Mouse (Mus musculus): ENCODE measurements around the gene Slc8a1. TPM values are rescaled to one million over a fixed set of nuclear protein-coding genes. Genes with fewer than 3 reads are reported as not detected.

Slc8a1 gene
- polyA plus RNA-seq, 1 experiment from 2014 or later = 9.2 TPM

- Histone ChIP-seq H3K4me1 (ENCODE audit: control insufficient read depth, insufficient read depth, low read length) (no peaks in the 10 kb centered on the region), H3K9ac (ENCODE audit: low read length) (no peak overlapping the region), H3K4me2 (ENCODE audit: low read length) (no peak overlapping the region), H3K27ac (ENCODE audit: low read depth, low read length) (no peak overlapping the region), H3K4me3 (ENCODE audit: low read depth, low read length) (no peak overlapping the region), H3K36me3 (ENCODE audit: control insufficient read depth, insufficient read depth, low read length) (no peaks in the 10 kb centered on the region), H3K9me3 (replicated peaks; ENCODE audit: control insufficient read depth, low read length) (no peaks in the 10 kb centered on the region), H3K27me3 (replicated peaks; ENCODE audit: control insufficient read depth, insufficient read depth, low read length) (no peaks in the 10 kb centered on the region)
- DNase-seq (ENCODE audit: low spot score) = no peak
- ATAC-seq = no peak
- 79% methylated on average over 7 of the region's 7 CpGs for WGBS
Measured at GRCm38 (mm10) chr17:81427245-81427644, 310.9 kb downstream of the Slc8a1 start.

GRCm38 (mm10) chr17:81424256-81424912, 313.8 kb downstream of the Slc8a1 start:
- Histone ChIP-seq H3K4me3 (ENCODE audit: low read depth, low read length) (no peak overlapping the region), H3K36me3 (ENCODE audit: control insufficient read depth, insufficient read depth, low read length) (no peaks in the 10 kb centered on the region), H3K9ac (ENCODE audit: low read length) (no peak overlapping the region), H3K9me3 (replicated peaks; ENCODE audit: control insufficient read depth, low read length) (no peaks in the 10 kb centered on the region), H3K27ac (ENCODE audit: low read depth, low read length) (no peak overlapping the region), H3K4me2 (ENCODE audit: low read length) (no peak overlapping the region), H3K27me3 (replicated peaks; ENCODE audit: control insufficient read depth, insufficient read depth, low read length) (no peaks in the 10 kb centered on the region), H3K4me1 (ENCODE audit: control insufficient read depth, insufficient read depth, low read length) (no peaks in the 10 kb centered on the region)
- ATAC-seq (no peak), DNase-seq (ENCODE audit: low spot score) (no peak)
- 58% methylated on average over 10 of the region's 10 CpGs for WGBS

GRCm38 (mm10) chr17:81419802-81420459, 318.2 kb downstream of the Slc8a1 start:
- no peaks in the 10 kb centered on the region for H3K4me1 ChIP-seq (ENCODE audit: control insufficient read depth, insufficient read depth, low read length)
- no peak overlapping the region for H3K9ac ChIP-seq (ENCODE audit: low read length)
- H3K9me3 ChIP-seq (replicated peaks; ENCODE audit: control insufficient read depth, low read length) = no peaks in the 10 kb centered on the region
- no peak overlapping the region for H3K4me2 ChIP-seq (ENCODE audit: low read length)
- peak; percentile 94 for ATAC-seq
- no peak overlapping the region for H3K4me3 ChIP-seq (ENCODE audit: low read depth, low read length)
- WGBS = 37% methylated on average over 10 of the region's 10 CpGs
- peak; percentile 85 for DNase-seq (ENCODE audit: low spot score)
- H3K36me3 ChIP-seq (ENCODE audit: control insufficient read depth, insufficient read depth, low read length) = no peaks in the 10 kb centered on the region
- peak overlapping the region; percentile 65 for H3K27ac ChIP-seq (ENCODE audit: low read depth, low read length)
- H3K27me3 ChIP-seq (replicated peaks; ENCODE audit: control insufficient read depth, insufficient read depth, low read length) = no peaks in the 10 kb centered on the region

GRCm38 (mm10) chr17:81416361-81417114, 321.6 kb downstream of the Slc8a1 start:
- H3K27ac ChIP-seq (ENCODE audit: low read depth, low read length) = no peak overlapping the region
- H3K4me3 ChIP-seq (ENCODE audit: low read depth, low read length) = no peak overlapping the region
- no peaks in the 10 kb centered on the region for H3K36me3 ChIP-seq (ENCODE audit: control insufficient read depth, insufficient read depth, low read length)
- DNase-seq (ENCODE audit: low spot score) = no peak
- WGBS = 88% methylated on average over 6 of the region's 6 CpGs
- no peak overlapping the region for H3K4me2 ChIP-seq (ENCODE audit: low read length)
- H3K4me1 ChIP-seq (ENCODE audit: control insufficient read depth, insufficient read depth, low read length) = no peaks in the 10 kb centered on the region
- no peak overlapping the region for H3K9ac ChIP-seq (ENCODE audit: low read length)
- no peaks in the 10 kb centered on the region for H3K9me3 ChIP-seq (replicated peaks; ENCODE audit: control insufficient read depth, low read length)
- no peak for ATAC-seq
- no peaks in the 10 kb centered on the region for H3K27me3 ChIP-seq (replicated peaks; ENCODE audit: control insufficient read depth, insufficient read depth, low read length)

GRCm38 (mm10) chr17:81412736-81413135, 325.4 kb downstream of the Slc8a1 start:
- no peak for ATAC-seq
- H3K4me2 ChIP-seq (ENCODE audit: low read length) = no peak overlapping the region
- no peaks in the 10 kb centered on the region for H3K27me3 ChIP-seq (replicated peaks; ENCODE audit: control insufficient read depth, insufficient read depth, low read length)
- H3K36me3 ChIP-seq (ENCODE audit: control insufficient read depth, insufficient read depth, low read length) = 0 out of 2 replicates have a peak, but pooled peaks cover 3% of the 10 kb centered on the region
- no peak overlapping the region for H3K4me3 ChIP-seq (ENCODE audit: low read depth, low read length)
- H3K9ac ChIP-seq (ENCODE audit: low read length) = no peak overlapping the region
- no peak overlapping the region for H3K27ac ChIP-seq (ENCODE audit: low read depth, low read length)
- H3K9me3 ChIP-seq (replicated peaks; ENCODE audit: control insufficient read depth, low read length) = no peaks in the 10 kb centered on the region
- H3K4me1 ChIP-seq (ENCODE audit: control insufficient read depth, insufficient read depth, low read length) = no peaks in the 10 kb centered on the region
- DNase-seq (ENCODE audit: low spot score) = no peak
- WGBS = 92% methylated on average over 4 of the region's 4 CpGs

- Histone ChIP-seq H3K27ac (ENCODE audit: low read depth, low read length) (0 out of 2 replicates have a peak overlapping the region, but pooled peaks have one; percentile 15), H3K9me3 (replicated peaks; ENCODE audit: control insufficient read depth, low read length) (no peaks in the 10 kb centered on the region), H3K27me3 (replicated peaks; ENCODE audit: control insufficient read depth, insufficient read depth, low read length) (no peaks in the 10 kb centered on the region), H3K4me1 (ENCODE audit: control insufficient read depth, insufficient read depth, low read length) (peaks cover 9% of the 10 kb centered on the region), H3K4me3 (ENCODE audit: low read depth, low read length) (no peak overlapping the region), H3K9ac (ENCODE audit: low read length) (no peak overlapping the region), H3K36me3 (ENCODE audit: control insufficient read depth, insufficient read depth, low read length) (0 out of 2 replicates have a peak, but pooled peaks cover 7% of the 10 kb centered on the region), H3K4me2 (ENCODE audit: low read length) (no peak overlapping the region)
- DNase-seq (ENCODE audit: low spot score) (no peak), ATAC-seq (no peak)
- 34% methylated on average over 4 of the region's 4 CpGs for WGBS
Measured at GRCm38 (mm10) chr17:81404225-81404624, 334.0 kb downstream of the Slc8a1 start.

GRCm38 (mm10) chr17:81403121-81403520, 335.1 kb downstream of the Slc8a1 start:
- Histone ChIP-seq H3K9ac (ENCODE audit: low read length) (no peak overlapping the region), H3K4me2 (ENCODE audit: low read length) (no peak overlapping the region), H3K4me3 (ENCODE audit: low read depth, low read length) (no peak overlapping the region), H3K27ac (ENCODE audit: low read depth, low read length) (peak overlapping the region; percentile 44; the same call in 1 of the 2 replicates), H3K9me3 (replicated peaks; ENCODE audit: control insufficient read depth, low read length) (no peaks in the 10 kb centered on the region), H3K27me3 (replicated peaks; ENCODE audit: control insufficient read depth, insufficient read depth, low read length) (no peaks in the 10 kb centered on the region), H3K36me3 (ENCODE audit: control insufficient read depth, insufficient read depth, low read length) (0 out of 2 replicates have a peak, but pooled peaks cover 7% of the 10 kb centered on the region), H3K4me1 (ENCODE audit: control insufficient read depth, insufficient read depth, low read length) (peaks cover 9% of the 10 kb centered on the region)
- 90% methylated on average over 4 of the region's 4 CpGs for WGBS
- DNase-seq (ENCODE audit: low spot score) = no peak
- ATAC-seq = no peak; the same call in 1 of the 2 replicates

- Histone ChIP-seq H3K9ac (ENCODE audit: low read length) (no peak overlapping the region), H3K27ac (ENCODE audit: low read depth, low read length) (peak overlapping the region; percentile 44; the same call in 1 of the 2 replicates), H3K4me1 (ENCODE audit: control insufficient read depth, insufficient read depth, low read length) (peaks cover 9% of the 10 kb centered on the region), H3K4me3 (ENCODE audit: low read depth, low read length) (no peak overlapping the region), H3K4me2 (ENCODE audit: low read length) (no peak overlapping the region), H3K27me3 (replicated peaks; ENCODE audit: control insufficient read depth, insufficient read depth, low read length) (no peaks in the 10 kb centered on the region), H3K9me3 (replicated peaks; ENCODE audit: control insufficient read depth, low read length) (no peaks in the 10 kb centered on the region), H3K36me3 (ENCODE audit: control insufficient read depth, insufficient read depth, low read length) (0 out of 2 replicates have a peak, but pooled peaks cover 2% of the 10 kb centered on the region)
- 40% methylated on average over 2 of the region's 2 CpGs for WGBS
- DNase-seq (ENCODE audit: low spot score) (peak; percentile 86), ATAC-seq (peak; percentile 92)
Measured at GRCm38 (mm10) chr17:81402636-81403035, 335.5 kb downstream of the Slc8a1 start.

Data from forebrain, embryonic 14.5 days (tissue).